Mouse (Mus musculus) ES-Bruce4 (cell line): ENCODE results near the gene Clcf1.

Experiments used
- CTCF ChIP-seq: IDR thresholded peaks from one replicate; pipeline ENCODE4 v1.8.1; 2011; ENCODE audit warnings: low read depth, low read length
- EP300 ChIP-seq: IDR thresholded peaks from 2 replicates; pipeline ENCODE4 v1.6.1; 2011; ENCODE audit warnings: low read depth, low read length; ENCODE audit not compliant: insufficient read depth
- POLR2A ChIP-seq: IDR thresholded peaks from one replicate; pipeline ENCODE4 v1.8.1; 2011; ENCODE audit warnings: low read length; ENCODE audit not compliant: insufficient read depth

GRCm38 (mm10) chr19:4218784-4219183, 4.7 kb downstream of the Clcf1 start:
- TF ChIP-seq POLR2A (no peak), CTCF (no peak), EP300 (no peak)
